Mouse (Mus musculus): ENCODE results near the gene Mrpl22. TPM values are rescaled to one million over a fixed set of nuclear protein-coding genes. Genes with fewer than 3 reads are reported as not detected.

Mrpl22 gene
- 15.5 and 15.9 TPM in 2 replicates for polyA plus RNA-seq (2012; rRNA removed)

DNA sequence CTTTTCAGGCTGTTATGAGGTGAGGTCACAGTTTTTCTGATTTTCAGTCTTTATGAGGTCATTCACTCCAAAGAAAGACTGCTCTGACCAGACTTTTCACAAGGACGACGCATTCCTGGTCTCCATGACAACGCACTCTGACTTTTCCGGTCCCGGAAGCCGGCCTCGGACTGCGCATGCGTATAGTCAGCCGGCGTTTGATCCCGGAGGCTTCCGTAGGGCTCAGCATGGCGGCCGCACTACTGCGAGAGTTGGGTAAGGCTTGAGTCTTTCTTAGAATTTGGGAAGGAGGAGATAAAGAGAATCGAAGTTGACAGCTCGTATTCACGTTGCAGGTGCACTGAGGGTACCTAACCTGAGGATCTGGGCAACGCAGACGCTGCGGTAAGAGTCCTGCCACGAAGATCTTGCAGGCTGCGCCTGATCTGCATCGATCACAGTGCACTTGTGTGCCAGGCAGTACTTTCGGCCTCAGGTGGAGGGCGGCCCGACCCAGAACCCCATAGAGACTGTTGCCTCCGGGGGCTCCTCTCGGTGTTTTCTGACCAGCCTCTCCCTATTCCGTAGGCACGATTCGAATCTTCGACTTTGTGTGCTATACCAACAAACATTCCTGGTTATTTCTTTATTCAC, at the start of gene Mrpl22:
TSS of gene Mrpl22 (plus strand) at position 203 of the 633 bp plus-strand sequence.
- H3K27me3 ChIP-seq (ENCODE audit: control insufficient read depth, insufficient read depth, low read length): no peaks in the 10 kb centered on the region
- H3K27ac ChIP-seq (ENCODE audit: insufficient read depth, low read length): peak within 1 kb of the TSS; percentile 65
- H3K4me1 ChIP-seq (ENCODE audit: control insufficient read depth, insufficient read depth, insufficient read length): peaks cover 6% of the 10 kb centered on the region; the same call in 1 of the 2 replicates
- peak; percentile 78 to 94 for DNase-seq (ENCODE audit: low read depth in 1 of 2, low spot score in 2 of 2)
- peak within 1 kb of the TSS; percentile 90 for H3K4me3 ChIP-seq (ENCODE audit: extremely low read depth, insufficient read depth, insufficient read length)
- peaks cover 10% of the 10 kb centered on the region for H3K36me3 ChIP-seq (ENCODE audit: control insufficient read depth, insufficient read depth, low read length)
- WGBS: 1% methylated on average over 34 of the region's 34 CpGs
- TF ChIP-seq CTCF (IDR thresholded peaks at IDR 0.05; ENCODE audit: extremely low read depth, insufficient read depth, insufficient read length, insufficient replicate concordance) (no peak), POLR2A (IDR thresholded peaks at IDR 0.05; ENCODE audit: low read depth, low read length) (peak; percentile 29; the same call in 1 of the 2 replicates)

DNA sequence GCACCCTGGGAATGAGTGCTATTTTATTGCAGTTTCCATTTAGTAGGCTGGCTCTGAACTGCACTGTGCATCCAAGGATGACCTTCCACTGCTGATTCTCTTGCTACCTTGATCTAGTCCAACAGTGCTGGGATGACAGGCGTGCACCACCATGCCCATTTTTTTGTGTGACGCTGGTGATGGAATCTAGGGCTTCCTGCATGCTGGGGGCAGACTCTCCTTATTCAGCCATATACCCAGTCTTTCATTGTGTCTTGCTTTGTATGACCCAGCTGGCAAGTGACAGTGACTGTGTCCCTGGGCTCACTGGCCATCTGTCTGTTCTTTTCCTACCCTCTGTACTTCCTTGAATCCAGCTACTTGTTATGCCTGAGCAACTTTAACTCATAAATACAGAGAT, 47.8 kb upstream of the Mrpl22 start:
- peaks cover 18% of the 10 kb centered on the region for H3K36me3 ChIP-seq (ENCODE audit: control insufficient read depth, insufficient read depth, low read length)
- no peaks in the 10 kb centered on the region for H3K4me1 ChIP-seq (ENCODE audit: control insufficient read depth, insufficient read depth, insufficient read length)
- no peak overlapping the region for H3K27ac ChIP-seq (ENCODE audit: insufficient read depth, low read length)
- no peaks in the 10 kb centered on the region for H3K27me3 ChIP-seq (ENCODE audit: control insufficient read depth, insufficient read depth, low read length)
- no peak overlapping the region for H3K4me3 ChIP-seq (ENCODE audit: extremely low read depth, insufficient read depth, insufficient read length)
- WGBS: 94% methylated on average over 2 of the region's 2 CpGs
- TF ChIP-seq POLR2A (IDR thresholded peaks at IDR 0.05; ENCODE audit: low read depth, low read length): no peak
- DNase-seq (ENCODE audit: low read depth in 1 of 2, low spot score in 2 of 2): no peak

DNA sequence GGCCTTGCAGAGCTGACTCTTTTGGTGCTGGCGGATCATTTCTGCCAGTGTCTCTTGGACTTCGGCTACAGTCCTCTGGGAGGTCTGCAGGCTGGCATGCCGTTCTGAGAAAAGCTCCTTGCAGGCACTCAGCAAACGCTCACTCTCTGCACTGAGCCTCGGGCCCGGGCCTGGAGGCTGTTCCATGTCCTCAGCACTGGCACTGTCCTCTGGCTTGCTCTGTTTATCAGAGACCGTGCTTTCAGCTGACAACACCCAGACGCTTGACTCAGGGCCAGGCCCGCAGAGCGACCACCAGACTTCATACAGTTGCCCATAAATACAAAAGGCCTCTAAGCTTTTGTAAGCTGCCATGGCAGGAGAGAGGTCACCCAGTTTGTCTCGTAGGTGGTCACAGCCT, 46.4 kb upstream of the Mrpl22 start:
- TF ChIP-seq CTCF (IDR thresholded peaks at IDR 0.05; ENCODE audit: extremely low read depth, insufficient read depth, insufficient read length, insufficient replicate concordance): no peak
- TF ChIP-seq POLR2A (IDR thresholded peaks at IDR 0.05; ENCODE audit: low read depth, low read length): no peak
- DNase-seq (ENCODE audit: low read depth in 1 of 2, low spot score in 2 of 2): no peak
- H3K4me1 ChIP-seq (ENCODE audit: control insufficient read depth, insufficient read depth, insufficient read length): no peaks in the 10 kb centered on the region
- H3K27me3 ChIP-seq (ENCODE audit: control insufficient read depth, insufficient read depth, low read length): no peaks in the 10 kb centered on the region
- 96% methylated on average over 11 of the region's 11 CpGs for WGBS
- no peak overlapping the region for H3K27ac ChIP-seq (ENCODE audit: insufficient read depth, low read length)
- peaks cover 18% of the 10 kb centered on the region for H3K36me3 ChIP-seq (ENCODE audit: control insufficient read depth, insufficient read depth, low read length)
- no peak overlapping the region for H3K4me3 ChIP-seq (ENCODE audit: extremely low read depth, insufficient read depth, insufficient read length)

DNA sequence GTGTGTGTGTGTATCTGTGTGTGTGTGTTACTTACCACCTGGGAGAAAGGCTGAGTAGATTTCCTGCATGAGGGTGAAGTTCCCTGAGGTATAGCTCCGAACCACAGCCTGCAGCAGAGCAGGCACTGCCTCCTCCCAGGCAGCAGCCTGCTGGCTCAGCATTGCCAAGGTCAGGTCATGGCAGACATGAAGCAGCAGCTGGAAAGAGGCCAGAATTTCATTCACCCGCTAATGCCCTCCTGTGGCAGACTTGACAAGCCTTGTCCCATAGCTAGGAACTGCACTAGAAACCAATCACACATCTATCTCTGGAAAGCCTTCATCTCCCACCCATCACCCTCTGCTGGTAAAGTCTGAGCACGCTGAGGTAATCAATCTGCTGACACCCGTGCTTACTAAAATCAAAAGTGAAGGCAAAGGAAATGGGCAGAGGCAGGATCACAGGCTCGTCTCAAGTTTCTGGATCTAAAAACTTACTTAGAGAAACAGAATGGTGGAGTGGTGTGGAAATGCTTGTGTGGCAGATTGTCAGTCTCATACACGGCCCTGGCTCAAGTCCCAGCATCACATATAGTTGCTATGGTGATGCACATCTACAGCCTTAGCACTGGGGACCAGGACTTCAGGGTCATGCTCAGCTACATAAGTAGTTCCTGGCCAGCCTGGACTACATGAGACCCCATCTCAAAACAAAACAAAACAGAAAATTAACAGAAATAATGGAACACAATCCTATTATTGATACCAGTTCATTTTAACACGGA, 44.9 kb upstream of the Mrpl22 start:
- Histone ChIP-seq H3K27ac (ENCODE audit: insufficient read depth, low read length) (no peak overlapping the region), H3K36me3 (ENCODE audit: control insufficient read depth, insufficient read depth, low read length) (peaks cover 21% of the 10 kb centered on the region), H3K27me3 (ENCODE audit: control insufficient read depth, insufficient read depth, low read length) (no peaks in the 10 kb centered on the region), H3K4me1 (ENCODE audit: control insufficient read depth, insufficient read depth, insufficient read length) (no peaks in the 10 kb centered on the region), H3K4me3 (ENCODE audit: extremely low read depth, insufficient read depth, insufficient read length) (no peak overlapping the region)
- 65% methylated on average over 7 of the region's 7 CpGs for WGBS
- no peak for TF ChIP-seq POLR2A (IDR thresholded peaks at IDR 0.05; ENCODE audit: low read depth, low read length)
- TF ChIP-seq CTCF (IDR thresholded peaks at IDR 0.05; ENCODE audit: extremely low read depth, insufficient read depth, insufficient read length, insufficient replicate concordance): no peak
- no peak for DNase-seq (ENCODE audit: low read depth in 1 of 2, low spot score in 2 of 2)

DNA sequence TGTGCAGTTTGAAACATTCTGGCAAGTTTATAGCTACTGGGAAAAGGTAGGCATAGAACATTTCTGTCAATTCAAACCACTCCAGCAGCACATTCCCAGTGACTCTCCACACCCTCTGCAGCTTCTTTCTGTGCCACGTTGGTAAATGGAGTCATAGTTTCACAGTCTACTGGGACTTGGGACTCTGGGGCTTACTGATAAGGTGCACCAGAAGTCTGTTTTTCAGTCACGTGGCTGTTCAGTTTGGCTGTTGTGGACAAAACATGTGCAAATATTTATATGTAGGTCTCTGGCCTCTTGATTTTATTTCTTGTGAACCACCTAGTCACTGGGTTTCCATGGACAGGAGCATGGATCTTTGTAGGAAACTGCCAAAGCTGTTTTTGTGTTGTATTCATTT, 43.9 kb upstream of the Mrpl22 start:
- Histone ChIP-seq H3K4me1 (ENCODE audit: control insufficient read depth, insufficient read depth, insufficient read length) (no peaks in the 10 kb centered on the region), H3K36me3 (ENCODE audit: control insufficient read depth, insufficient read depth, low read length) (peaks cover 22% of the 10 kb centered on the region), H3K4me3 (ENCODE audit: extremely low read depth, insufficient read depth, insufficient read length) (no peak overlapping the region), H3K27ac (ENCODE audit: insufficient read depth, low read length) (no peak overlapping the region), H3K27me3 (ENCODE audit: control insufficient read depth, insufficient read depth, low read length) (no peaks in the 10 kb centered on the region)
- WGBS: 82% methylated on average over 2 of the region's 2 CpGs
- TF ChIP-seq CTCF (IDR thresholded peaks at IDR 0.05; ENCODE audit: extremely low read depth, insufficient read depth, insufficient read length, insufficient replicate concordance): no peak
- no peak for TF ChIP-seq POLR2A (IDR thresholded peaks at IDR 0.05; ENCODE audit: low read depth, low read length)
- no peak for DNase-seq (ENCODE audit: low read depth in 1 of 2, low spot score in 2 of 2)

DNA sequence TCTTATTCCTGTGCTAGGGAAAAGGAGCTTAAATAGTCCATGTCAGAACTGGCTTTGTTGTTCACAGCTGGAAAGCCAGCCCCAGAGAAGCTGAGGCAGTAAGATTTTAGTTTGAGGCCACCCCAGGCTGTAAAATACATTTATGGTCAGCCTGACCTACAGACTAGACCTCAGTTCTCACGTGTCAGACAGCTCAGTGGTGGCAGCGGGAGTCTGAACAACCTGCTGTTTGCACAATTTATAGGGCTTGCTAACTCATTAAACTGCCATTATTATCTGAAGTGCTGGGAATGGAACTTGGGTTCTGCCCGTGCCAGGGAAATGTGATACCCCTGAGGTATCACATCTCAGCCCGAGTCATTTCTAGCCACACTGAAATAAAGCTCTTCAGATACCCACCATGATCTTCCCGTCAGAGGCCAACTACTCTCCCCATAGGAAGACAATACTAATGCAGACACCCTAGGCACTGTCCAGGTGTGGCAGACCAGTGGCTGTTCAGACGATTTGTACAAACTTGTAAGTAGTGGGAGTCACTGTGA, 42.1 kb upstream of the Mrpl22 start:
- TF ChIP-seq CTCF (IDR thresholded peaks at IDR 0.05; ENCODE audit: extremely low read depth, insufficient read depth, insufficient read length, insufficient replicate concordance): no peak
- no peak for TF ChIP-seq POLR2A (IDR thresholded peaks at IDR 0.05; ENCODE audit: low read depth, low read length)
- 96% methylated on average over 6 of the region's 6 CpGs for WGBS
- Histone ChIP-seq H3K4me1 (ENCODE audit: control insufficient read depth, insufficient read depth, insufficient read length) (no peaks in the 10 kb centered on the region), H3K36me3 (ENCODE audit: control insufficient read depth, insufficient read depth, low read length) (peaks cover 28% of the 10 kb centered on the region), H3K4me3 (ENCODE audit: extremely low read depth, insufficient read depth, insufficient read length) (no peak overlapping the region), H3K27me3 (ENCODE audit: control insufficient read depth, insufficient read depth, low read length) (no peaks in the 10 kb centered on the region), H3K27ac (ENCODE audit: insufficient read depth, low read length) (no peak overlapping the region)
- DNase-seq (ENCODE audit: low read depth in 1 of 2, low spot score in 2 of 2): no peak

DNA sequence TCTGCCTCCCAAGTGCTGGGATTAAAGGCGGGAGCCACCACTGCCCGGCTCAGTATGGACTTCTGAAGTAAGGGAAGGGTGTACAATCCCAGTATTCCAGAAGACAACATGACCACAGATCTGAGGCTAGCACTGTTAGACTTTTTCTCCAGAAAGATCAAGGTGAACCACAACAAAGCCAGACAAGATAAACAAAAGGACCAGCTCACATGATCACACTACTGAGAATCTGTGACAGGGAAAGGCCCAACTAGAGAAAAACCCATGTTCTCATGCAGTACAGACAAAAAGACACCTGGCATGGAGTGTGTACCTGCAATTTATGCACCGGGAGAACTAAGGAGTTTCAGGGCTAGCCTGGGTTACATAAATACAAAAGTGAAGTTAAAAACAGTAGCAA, 39.4 kb upstream of the Mrpl22 start:
- Histone ChIP-seq H3K4me3 (ENCODE audit: extremely low read depth, insufficient read depth, insufficient read length) (no peak overlapping the region), H3K27me3 (ENCODE audit: control insufficient read depth, insufficient read depth, low read length) (no peaks in the 10 kb centered on the region), H3K27ac (ENCODE audit: insufficient read depth, low read length) (no peak overlapping the region), H3K4me1 (ENCODE audit: control insufficient read depth, insufficient read depth, insufficient read length) (no peaks in the 10 kb centered on the region), H3K36me3 (ENCODE audit: control insufficient read depth, insufficient read depth, low read length) (peaks cover 31% of the 10 kb centered on the region)
- DNase-seq (ENCODE audit: low read depth in 1 of 2, low spot score in 2 of 2): no peak
- TF ChIP-seq POLR2A (IDR thresholded peaks at IDR 0.05; ENCODE audit: low read depth, low read length) (no peak), CTCF (IDR thresholded peaks at IDR 0.05; ENCODE audit: extremely low read depth, insufficient read depth, insufficient read length, insufficient replicate concordance) (no peak)
- WGBS: 81% methylated on average over 3 of the region's 3 CpGs
